Mouse (Mus musculus) hindbrain, embryonic 15.5 days (tissue): ENCODE measurements around the gene Sde2. TPM values are rescaled to one million over a fixed set of nuclear protein-coding genes. Genes with fewer than 3 reads are reported as not detected.
"Not testable (repeated sequence)": the region's sequence is repeated elsewhere in the genome, so short reads cannot be mapped to it uniquely, and the experiment has no call there.

Experiments
- ATAC-seq: fragments of 200-750 bp; cut with Nextera tagmentation; 2 replicates; pipeline ENCODE4 v1.8.0; 2017; ENCODE audit warnings: low read depth, moderate number of reproducible peaks, moderate TSS enrichment; ENCODE audit not compliant: low FRiP score
- H3K27ac ChIP-seq: fragments of 300-500 bp; sonication (generic); replicated peaks from 2 replicates; pipeline ENCODE4 v1.5.1; 2015; ENCODE audit warnings: mild to moderate bottlenecking, inconsistent platforms
- H3K27me3 ChIP-seq: fragments of 300-500 bp; sonication (generic); 2 replicates; pipeline ENCODE4 v1.6.1; 2015; ENCODE audit warnings: control low read depth, inconsistent platforms
- H3K36me3 ChIP-seq: fragments of 300-500 bp; sonication (generic); 2 replicates; pipeline ENCODE4 v1.6.1; 2015; ENCODE audit warnings: control low read depth, inconsistent platforms
- H3K4me1 ChIP-seq: fragments of 300-500 bp; sonication (generic); replicated peaks from 2 replicates; pipeline ENCODE4 v1.6.1; 2015; ENCODE audit warnings: control low read depth, inconsistent platforms
- H3K4me2 ChIP-seq: fragments of 300-500 bp; sonication (generic); 2 replicates; pipeline ENCODE4 v1.6.1; 2015; ENCODE audit warnings: moderate library complexity, mild to moderate bottlenecking, inconsistent platforms
- H3K4me3 ChIP-seq: fragments of 300-500 bp; sonication (generic); 2 replicates; pipeline ENCODE4 v1.5.1; 2015; ENCODE audit warnings: mild to moderate bottlenecking, inconsistent platforms
- H3K9ac ChIP-seq: fragments of 300-500 bp; sonication (generic); 2 replicates; pipeline ENCODE4 v1.6.1; 2015; ENCODE audit warnings: inconsistent platforms
- H3K9me3 ChIP-seq: fragments of 300-500 bp; sonication (generic); 2 replicates; pipeline ENCODE4 v1.6.1; 2016; ENCODE audit warnings: control low read depth, inconsistent platforms
- WGBS: fragments of 180-500 bp; shearing (Covaris S2); methylation state at CpG from one replicate; pipeline ENCODE4 v1.1.7; 2015; 5-methylcytosine and 5-hydroxymethylcytosine counted together
- polyA plus RNA-seq: library from polyadenylated mRNA; unstranded; fragments of >200 nt; fragmentation: Nextera tagmentation; extraction: Ambion mirVana; gene quantifications from 2 replicates; pipeline ENCODE4 v1.2.1, GENCODE M21; 2015

Sde2 gene
- polyA plus RNA-seq, 1 experiment from 2014 or later = 29.3 TPM

- H3K4me3 ChIP-seq = no peak overlapping the region; the same call in 1 of the 2 replicates
- H3K36me3 ChIP-seq = no peaks in the 10 kb centered on the region
- no peaks in the 10 kb centered on the region for H3K9me3 ChIP-seq
- H3K9ac ChIP-seq = peak overlapping the region; percentile 32; the same call in 1 of the 2 replicates
- H3K4me1 ChIP-seq = peaks cover 28% of the 10 kb centered on the region
- no peaks in the 10 kb centered on the region for H3K27me3 ChIP-seq
- ATAC-seq = no peak
- H3K27ac ChIP-seq = peak overlapping the region; percentile 16
- WGBS = 33% methylated on average over 12 of the region's 12 CpGs
- peak overlapping the region; percentile 14 for H3K4me2 ChIP-seq
These were observed 35.4 kb upstream of the Sde2 start for GRCm38 (mm10) chr1:180815371-180816024.

GRCm38 (mm10) chr1:180818000-180818399 is 32.9 kb upstream of the Sde2 start:
- Histone ChIP-seq H3K27me3 (no peaks in the 10 kb centered on the region), H3K36me3 (no peaks in the 10 kb centered on the region), H3K9me3 (no peaks in the 10 kb centered on the region), H3K4me1 (peaks cover 19% of the 10 kb centered on the region), H3K4me3 (no peak overlapping the region), H3K4me2 (no peak overlapping the region), H3K27ac (no peak overlapping the region), H3K9ac (no peak overlapping the region)
- no peak for ATAC-seq
- 77% methylated on average over 2 of the region's 2 CpGs for WGBS

GRCm38 (mm10) chr1:180821101-180821500 is 29.8 kb upstream of the Sde2 start:
- 90% methylated on average over 6 of the region's 6 CpGs for WGBS
- H3K4me3 ChIP-seq = no peak overlapping the region
- H3K9me3 ChIP-seq = no peaks in the 10 kb centered on the region
- no peak overlapping the region for H3K27ac ChIP-seq
- H3K9ac ChIP-seq = no peak overlapping the region
- H3K36me3 ChIP-seq = no peaks in the 10 kb centered on the region
- 0 out of 2 replicates have a peak, but pooled peaks cover under 1% of the 10 kb centered on the region for H3K4me1 ChIP-seq
- H3K27me3 ChIP-seq = no peaks in the 10 kb centered on the region
- H3K4me2 ChIP-seq = no peak overlapping the region
- no peak for ATAC-seq

GRCm38 (mm10) chr1:180822276-180822675 is 28.7 kb upstream of the Sde2 start:
- H3K27me3 ChIP-seq = no peaks in the 10 kb centered on the region
- ATAC-seq = no peak
- no peak overlapping the region for H3K4me3 ChIP-seq
- H3K27ac ChIP-seq = no peak overlapping the region
- no peaks in the 10 kb centered on the region for H3K4me1 ChIP-seq
- H3K9ac ChIP-seq = no peak overlapping the region
- H3K4me2 ChIP-seq = no peak overlapping the region
- H3K9me3 ChIP-seq = no peaks in the 10 kb centered on the region
- H3K36me3 ChIP-seq = no peaks in the 10 kb centered on the region
- WGBS = 91% methylated on average over 5 of the region's 5 CpGs

GRCm38 (mm10) chr1:180823716-180824115 is 27.2 kb upstream of the Sde2 start:
- Histone ChIP-seq H3K27ac (no peak overlapping the region), H3K4me3 (no peak overlapping the region), H3K9me3 (no peaks in the 10 kb centered on the region), H3K36me3 (no peaks in the 10 kb centered on the region), H3K27me3 (no peaks in the 10 kb centered on the region), H3K9ac (no peak overlapping the region), H3K4me2 (no peak overlapping the region), H3K4me1 (no peaks in the 10 kb centered on the region)
- ATAC-seq = no peak
- 74% methylated on average over 3 of the region's 3 CpGs for WGBS

- Histone ChIP-seq H3K9me3 (no peaks in the 10 kb centered on the region), H3K4me1 (no peaks in the 10 kb centered on the region), H3K9ac (no peak overlapping the region), H3K27ac (no peak overlapping the region), H3K4me3 (no peak overlapping the region), H3K27me3 (no peaks in the 10 kb centered on the region), H3K4me2 (no peak overlapping the region), H3K36me3 (no peaks in the 10 kb centered on the region)
- 82% methylated on average over 3 of the region's 3 CpGs for WGBS
- ATAC-seq = no peak
These were observed 26.2 kb upstream of the Sde2 start for GRCm38 (mm10) chr1:180824721-180825120.

- H3K27ac ChIP-seq = no peak overlapping the region
- no peaks in the 10 kb centered on the region for H3K36me3 ChIP-seq
- no peaks in the 10 kb centered on the region for H3K4me1 ChIP-seq
- WGBS = 90% methylated on average over 4 of the region's 4 CpGs
- H3K9ac ChIP-seq = no peak overlapping the region
- no peaks in the 10 kb centered on the region for H3K27me3 ChIP-seq
- H3K9me3 ChIP-seq = no peaks in the 10 kb centered on the region
- no peak overlapping the region for H3K4me2 ChIP-seq
- no peak for ATAC-seq
- no peak overlapping the region for H3K4me3 ChIP-seq
These were observed 24.3 kb upstream of the Sde2 start for GRCm38 (mm10) chr1:180826634-180827033.

GRCm38 (mm10) chr1:180829775-180830174 is 21.2 kb upstream of the Sde2 start:
- Histone ChIP-seq H3K27ac (no peak overlapping the region), H3K4me3 (no peak overlapping the region), H3K9ac (no peak overlapping the region), H3K4me2 (no peak overlapping the region), H3K4me1 (no peaks in the 10 kb centered on the region), H3K27me3 (no peaks in the 10 kb centered on the region), H3K36me3 (no peaks in the 10 kb centered on the region), H3K9me3 (no peaks in the 10 kb centered on the region)
- no peak for ATAC-seq
- 86% methylated on average over 11 of the region's 11 CpGs for WGBS

- Histone ChIP-seq H3K9me3 (no peaks in the 10 kb centered on the region), H3K4me2 (no peak overlapping the region), H3K4me3 (no peak overlapping the region), H3K9ac (no peak overlapping the region), H3K36me3 (no peaks in the 10 kb centered on the region), H3K4me1 (no peaks in the 10 kb centered on the region), H3K27me3 (no peaks in the 10 kb centered on the region), H3K27ac (no peak overlapping the region)
- 86% methylated on average over 11 of the region's 11 CpGs for WGBS
- ATAC-seq = no peak
These were observed 20.8 kb upstream of the Sde2 start for GRCm38 (mm10) chr1:180830175-180830574.

- H3K36me3 ChIP-seq = no peaks in the 10 kb centered on the region
- H3K9me3 ChIP-seq = no peaks in the 10 kb centered on the region
- no peaks in the 10 kb centered on the region for H3K4me1 ChIP-seq
- 58% methylated on average over 14 of the region's 14 CpGs for WGBS
- no peak for ATAC-seq
- H3K27ac ChIP-seq = no peak overlapping the region
- no peak overlapping the region for H3K4me2 ChIP-seq
- no peak overlapping the region for H3K4me3 ChIP-seq
- no peak overlapping the region for H3K9ac ChIP-seq
- no peaks in the 10 kb centered on the region for H3K27me3 ChIP-seq
These were observed 20.2 kb upstream of the Sde2 start for GRCm38 (mm10) chr1:180830588-180831346.

GRCm38 (mm10) chr1:180835273-180836015 is 15.5 kb upstream of the Sde2 start:
- Histone ChIP-seq H3K36me3 (no peaks in the 10 kb centered on the region), H3K4me1 (no peaks in the 10 kb centered on the region), H3K9ac (no peak overlapping the region), H3K4me2 (no peak overlapping the region), H3K4me3 (no peak overlapping the region), H3K27me3 (no peaks in the 10 kb centered on the region), H3K9me3 (no peaks in the 10 kb centered on the region), H3K27ac (no peak overlapping the region)
- WGBS = 86% methylated on average over 10 of the region's 10 CpGs
- no peak for ATAC-seq

- H3K9me3 ChIP-seq, H3K36me3 ChIP-seq, ATAC-seq, H3K4me3 ChIP-seq, H3K4me1 ChIP-seq, H3K27ac ChIP-seq, H3K27me3 ChIP-seq, H3K4me2 ChIP-seq, H3K9ac ChIP-seq: not testable (repeated sequence)
- WGBS = 89% methylated on average over 8 of the region's 8 CpGs
These were observed 14.5 kb upstream of the Sde2 start for GRCm38 (mm10) chr1:180836467-180836866.
